In genomic region chr14:55758363-55758784, GRCm38 (mm10) we compare ENCODE assay signal across 9 mouse cellular contexts. TPM values are rescaled to one million over a fixed set of nuclear protein-coding genes. Genes with fewer than 3 reads are reported as not detected.
DNase-seq lines count a peak whose midpoint lies in the region; ATAC-seq and TF ChIP-seq lines count a peak whose summit lies in the region.
"Had no signal": no experiment of that assay in that cellular context is flagged by ENCODE, and none has a peak within 500 bp of the region (broad histone marks: within the 10 kb centered on the region; RNA-seq: fewer than 3 reads in every experiment).

Gene Cideb, minus strand, starts transcription at chr14:55758458.

- peak; percentile 89 for TF ChIP-seq CTCF in kidney, postnatal 0 days (IDR thresholded peaks at IDR 0.05; ENCODE audit: low read depth)

- peaks cover 18% of the 10 kb centered on the region for H3K27me3 ChIP-seq in heart, embryonic 12.5 days (replicated peaks)
- H3K27me3 ChIP-seq in kidney, postnatal 0 days (ENCODE audit: insufficient read depth, low read length) = 0 out of 2 replicates have a peak, but pooled peaks cover 10% of the 10 kb centered on the region

- peak within 1 kb of the TSS; percentile 54 for H3K4me2 ChIP-seq in heart, embryonic 12.5 days
- H3K4me2 ChIP-seq in kidney, postnatal 0 days (ENCODE audit: low read length) = peak within 1 kb of the TSS; percentile 25; the same call in 1 of the 2 replicates

- WGBS in heart, embryonic 12.5 days = 10% methylated on average over 8 of the region's 8 CpGs
- 14% methylated on average over 8 of the region's 8 CpGs for WGBS in kidney, postnatal 0 days

- peak; percentile 33 for DNase-seq in cerebellum, adult 8-10 months
- DNase-seq in cerebellum, adult 9-10 months = no peak
- peak; percentile 39 for DNase-seq in thymus, postnatal 4 days
- DNase-seq in thymus, postnatal 10 days (ENCODE audit: low spot score in 2 of 2) = no peak
- peak; percentile 91 for DNase-seq in kidney, postnatal 0 days (ENCODE audit: low spot score)

- peak within 1 kb of the TSS; percentile 14 for H3K4me3 ChIP-seq in heart, embryonic 12.5 days
- H3K4me3 ChIP-seq in kidney, postnatal 0 days (replicated peaks; ENCODE audit: low read depth, low read length) = no peak within 1 kb of the TSS
- H3K4me3 ChIP-seq: neural tube, embryonic 12.5 days had no signal

- no peaks in the 10 kb centered on the region for H3K9me3 ChIP-seq in heart, embryonic 12.5 days (replicated peaks)
- H3K9me3 ChIP-seq in kidney, postnatal 0 days (replicated peaks; ENCODE audit: low read length) = no peaks in the 10 kb centered on the region
- H3K9me3 ChIP-seq: neural tube, embryonic 12.5 days had no signal

- ATAC-seq in heart, embryonic 12.5 days (ENCODE audit: insufficient number of reproducible peaks, low FRiP score) = no peak
- ATAC-seq in kidney, postnatal 0 days (replicated peaks; ENCODE audit: low FRiP score, low read depth) = peak; percentile 68
- ATAC-seq in megakaryocyte, adult 5-6 weeks (ENCODE audit: poor library complexity, severe bottlenecking) = peak; percentile 45; the same call in 1 of the 2 replicates
- no peak for ATAC-seq in activated CD4-positive, CD25-positive, alpha-beta regulatory T cell, adult 4 months

- H3K27ac ChIP-seq in heart, embryonic 12.5 days (ENCODE audit: poor library complexity, severe bottlenecking) = 0 out of 2 replicates have a peak within 1 kb of the TSS, but pooled peaks have one; percentile 6
- peak within 1 kb of the TSS; percentile 47 for H3K27ac ChIP-seq in kidney, postnatal 0 days
- H3K27ac ChIP-seq: neural tube, embryonic 12.5 days had no signal

- H3K4me1 ChIP-seq in heart, embryonic 12.5 days (replicated peaks) = peaks cover 30% of the 10 kb centered on the region
- H3K4me1 ChIP-seq in kidney, postnatal 0 days (replicated peaks; ENCODE audit: insufficient read depth, low read length) = peaks cover 20% of the 10 kb centered on the region

- peak within 1 kb of the TSS; percentile 40; the same call in 1 of the 2 replicates for H3K9ac ChIP-seq in heart, embryonic 12.5 days
- no peak within 1 kb of the TSS for H3K9ac ChIP-seq in kidney, postnatal 0 days (ENCODE audit: low read depth, low read length)
- H3K9ac ChIP-seq: neural tube, embryonic 12.5 days had no signal

- H3K36me3 ChIP-seq in heart, embryonic 12.5 days = peaks cover 33% of the 10 kb centered on the region
- H3K36me3 ChIP-seq in kidney, postnatal 0 days (ENCODE audit: insufficient read depth, low read length) = peaks cover 23% of the 10 kb centered on the region

RNA-seq across cellular contexts. Expression of gene Cideb, which starts in this region (rescaled TPM):
- 1.0 and 1.2 TPM in 2 replicates for polyA plus RNA-seq in heart, embryonic 12.5 days (2016; fragmentation: Nextera tagmentation; extraction: Ambion mirVana)
- 50.0 and 51.0 TPM in 2 replicates for polyA plus RNA-seq in kidney, postnatal 0 days (2015; fragmentation: Nextera tagmentation; extraction: Ambion mirVana)
- total RNA-seq in megakaryocyte, adult 5-6 weeks (2015) = 0.27 and 1.5 TPM in 2 replicates
- 0.22 TPM in 1 of 2 replicates, not detected in the other for total RNA-seq in megakaryocyte, adult 5-6 weeks (2017)
- polyA plus RNA-seq in activated CD4-positive, CD25-positive, alpha-beta regulatory T cell, adult 4 months (2017; shearing (Covaris generic)) = not detected

Comparison
In these comparisons a context has a peak if more than half of its experiments do, and no peak if none do; other contexts are left out.
1. RNA of gene Cideb (polyA plus RNA-seq): 50.0 to 51.0 TPM in kidney, postnatal 0 days; 1.0 to 1.2 TPM in heart, embryonic 12.5 days and not detected in activated CD4-positive, CD25-positive, alpha-beta regulatory T cell, adult 4 months; every median in the first group is over 10 times any median in the second.
2. DNase-seq: peak in cerebellum, adult 8-10 months (single experiment), thymus, postnatal 4 days (single experiment) and kidney, postnatal 0 days (single experiment); none in cerebellum, adult 9-10 months (single experiment) and thymus, postnatal 10 days (0 of 2).
3. ATAC-seq: peak in kidney, postnatal 0 days (single experiment) and megakaryocyte, adult 5-6 weeks (single experiment); none in heart, embryonic 12.5 days (single experiment) and activated CD4-positive, CD25-positive, alpha-beta regulatory T cell, adult 4 months (single experiment).